Mouse (Mus musculus): ENCODE results near the gene Trim16.
A peak's percentile ranks its signal among the peaks of the same experiment; 100 is the strongest.

Gene Trim16

GRCm38 (mm10) chr11:62820059-62820541, at the start of gene Trim16:
TSS of gene Trim16 (plus strand) at chr11:62820231.
- peak; percentile 81 for DNase-seq (ENCODE audit: low spot score)

GRCm38 (mm10) chr11:62776510-62776909, 43.5 kb upstream of the Trim16 start:
- no peak for DNase-seq (ENCODE audit: low spot score)

GRCm38 (mm10) chr11:62788935-62789616, 31.0 kb upstream of the Trim16 start, which contains the start of gene Zfp286:
TSS of gene Zfp286 (minus strand) at chr11:62789462.
- peak; percentile 82 for DNase-seq (ENCODE audit: low spot score)

GRCm38 (mm10) chr11:62789617-62789936, 30.5 kb upstream of the Trim16 start:
- DNase-seq (ENCODE audit: low spot score): no peak

- peak; percentile 26 for DNase-seq (ENCODE audit: low spot score)
Measured at GRCm38 (mm10) chr11:62804119-62804518, 15.9 kb upstream of the Trim16 start.

GRCm38 (mm10) chr11:62807965-62808364, 12.1 kb upstream of the Trim16 start:
- DNase-seq (ENCODE audit: low spot score): no peak

GRCm38 (mm10) chr11:62809201-62809600, 10.8 kb upstream of the Trim16 start:
- peak; percentile 50 for DNase-seq (ENCODE audit: low spot score)

- DNase-seq (ENCODE audit: low spot score): no peak
Measured at GRCm38 (mm10) chr11:62812268-62812667, 7.8 kb upstream of the Trim16 start.

- DNase-seq (ENCODE audit: low spot score): no peak
Measured at GRCm38 (mm10) chr11:62813497-62813896, 6.5 kb upstream of the Trim16 start.

GRCm38 (mm10) chr11:62813970-62814624, 5.9 kb upstream of the Trim16 start:
- peak; percentile 57 for DNase-seq (ENCODE audit: low spot score)

- no peak for DNase-seq (ENCODE audit: low spot score)
Measured at GRCm38 (mm10) chr11:62814625-62815024, 5.4 kb upstream of the Trim16 start.

GRCm38 (mm10) chr11:62815438-62815837, 4.6 kb upstream of the Trim16 start:
- DNase-seq (ENCODE audit: low spot score): no peak

- DNase-seq (ENCODE audit: low spot score): no peak
Measured at GRCm38 (mm10) chr11:62816591-62816990, 3.4 kb upstream of the Trim16 start.

- no peak for DNase-seq (ENCODE audit: low spot score)
Measured at GRCm38 (mm10) chr11:62819059-62819686, 858 bp upstream of the Trim16 start.

GRCm38 (mm10) chr11:62820661-62821437, 818 bp downstream of the Trim16 start:
- peak; percentile 29 for DNase-seq (ENCODE audit: low spot score)

- peak; percentile 41 for DNase-seq (ENCODE audit: low spot score)
Measured at GRCm38 (mm10) chr11:62821893-62822292, 1.9 kb downstream of the Trim16 start.

- DNase-seq (ENCODE audit: low spot score): peak; percentile 34
Measured at GRCm38 (mm10) chr11:62824211-62824610, 4.2 kb downstream of the Trim16 start.

- DNase-seq (ENCODE audit: low spot score): peak; percentile 65
Measured at GRCm38 (mm10) chr11:62825222-62826105, 5.4 kb downstream of the Trim16 start.

- DNase-seq (ENCODE audit: low spot score): peak; percentile 46
Measured at GRCm38 (mm10) chr11:62826106-62826733, 6.2 kb downstream of the Trim16 start.

- DNase-seq (ENCODE audit: low spot score): no peak
Measured at GRCm38 (mm10) chr11:62827135-62827534, 7.1 kb downstream of the Trim16 start.

- DNase-seq (ENCODE audit: low spot score): no peak
Measured at GRCm38 (mm10) chr11:62827911-62828310, 7.9 kb downstream of the Trim16 start.

All from urinary bladder, postnatal 14 days (tissue).